Mouse (Mus musculus) intestine, embryonic 15.5 days (tissue): ENCODE data around the gene Cdh19. TPM values are rescaled to one million over a fixed set of nuclear protein-coding genes. Genes with fewer than 3 reads are reported as not detected.

ENCODE experiments used
- ATAC-seq: fragments of 200-750 bp; cut with Nextera tagmentation; 2 replicates; pipeline ENCODE4 v1.8.0; 2017; ENCODE audit warnings: moderate TSS enrichment, moderate library complexity
- H3K27ac ChIP-seq: fragments of 300-500 bp; sonication (generic); 2 replicates; pipeline ENCODE4 v1.5.1; 2015; ENCODE audit warnings: mild to moderate bottlenecking, inconsistent platforms
- H3K27me3 ChIP-seq: fragments of 300-500 bp; sonication (generic); replicated peaks from 2 replicates; pipeline ENCODE4 v1.6.1; 2015; ENCODE audit warnings: inconsistent platforms
- H3K36me3 ChIP-seq: fragments of 300-500 bp; sonication (generic); 2 replicates; pipeline ENCODE4 v1.6.1; 2015; ENCODE audit warnings: inconsistent platforms
- H3K4me1 ChIP-seq: fragments of 300-500 bp; sonication (generic); replicated peaks from 2 replicates; pipeline ENCODE4 v1.6.1; 2015; ENCODE audit warnings: inconsistent platforms
- H3K4me2 ChIP-seq: fragments of 300-500 bp; sonication (generic); replicated peaks from 2 replicates; pipeline ENCODE4 v1.6.1; 2015; ENCODE audit warnings: mild to moderate bottlenecking, inconsistent platforms
- H3K4me3 ChIP-seq: fragments of 300-500 bp; sonication (generic); replicated peaks from 2 replicates; pipeline ENCODE4 v1.5.1; 2015; ENCODE audit warnings: inconsistent platforms
- H3K9ac ChIP-seq: fragments of 300-500 bp; sonication (generic); 2 replicates; pipeline ENCODE4 v1.6.1; 2015; ENCODE audit warnings: inconsistent platforms
- H3K9me3 ChIP-seq: fragments of 300-500 bp; sonication (generic); 2 replicates; pipeline ENCODE4 v1.6.1; 2016; ENCODE audit warnings: inconsistent platforms
- WGBS: fragments of 180-500 bp; shearing (Covaris S2); methylation state at CpG from one replicate; pipeline ENCODE4 v1.1.7; 2015; 5-methylcytosine and 5-hydroxymethylcytosine counted together
- polyA plus RNA-seq: library from polyadenylated mRNA; unstranded; fragments of >200 nt; fragmentation: Nextera tagmentation; extraction: Ambion mirVana; gene quantifications from 2 replicates; pipeline ENCODE4 v1.2.1, GENCODE M21; 2015

The Cdh19 gene
- 1.0 and 1.2 TPM in 2 replicates for polyA plus RNA-seq

- no peak for ATAC-seq
- WGBS, result 59% methylated on average over 2 of the region's 2 CpGs
Observed at GRCm38 (mm10) chr1:110977484-110977883, at the start of gene Cdh19. Cdh19 (minus strand) TSS chr1:110977584.

GRCm38 (mm10) chr1:111020434-111021060, 43.2 kb upstream of the Cdh19 start:
- Histone ChIP-seq H3K4me2 (no peak overlapping the region), H3K9ac (no peak overlapping the region), H3K27me3 (no peaks in the 10 kb centered on the region), H3K4me3 (no peak overlapping the region), H3K4me1 (no peaks in the 10 kb centered on the region), H3K9me3 (no peaks in the 10 kb centered on the region), H3K27ac (no peak overlapping the region), H3K36me3 (no peaks in the 10 kb centered on the region)
- WGBS, result 41% methylated on average over 3 of the region's 3 CpGs
- no peak for ATAC-seq

More at GRCm38 (mm10) chr1:110977484-110977883, at the start of gene Cdh19:
- Histone ChIP-seq H3K27me3 (no peaks in the 10 kb centered on the region), H3K36me3 (no peaks in the 10 kb centered on the region), H3K27ac (no peak within 1 kb of the TSS), H3K9ac (no peak within 1 kb of the TSS), H3K4me2 (no peak within 1 kb of the TSS), H3K4me1 (no peaks in the 10 kb centered on the region), H3K9me3 (no peaks in the 10 kb centered on the region), H3K4me3 (no peak within 1 kb of the TSS)

DNA sequence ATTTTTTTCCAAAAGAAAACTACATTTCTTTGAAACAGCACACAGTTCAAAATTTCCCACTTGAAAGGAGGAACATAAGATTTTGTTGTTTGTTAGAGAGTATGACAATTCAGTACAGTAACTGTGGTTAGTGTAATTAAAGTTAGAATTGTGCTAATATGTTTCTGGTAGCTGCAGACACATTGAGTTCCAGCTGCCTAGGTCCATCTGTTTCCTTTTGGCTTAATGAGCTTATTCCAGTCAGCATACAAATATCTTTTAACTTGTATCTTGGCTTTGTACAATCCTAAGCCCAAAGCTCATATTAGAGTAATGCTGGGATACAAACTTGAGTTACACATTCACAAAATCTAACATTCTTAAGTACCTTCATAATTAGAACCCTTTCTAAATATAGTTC, 40.3 kb upstream of the Cdh19 start:
- Histone ChIP-seq H3K9me3 (no peaks in the 10 kb centered on the region), H3K27ac (no peak overlapping the region), H3K4me1 (no peaks in the 10 kb centered on the region), H3K4me2 (no peak overlapping the region), H3K36me3 (no peaks in the 10 kb centered on the region), H3K4me3 (no peak overlapping the region), H3K27me3 (no peaks in the 10 kb centered on the region), H3K9ac (no peak overlapping the region)
- ATAC-seq, result no peak

DNA sequence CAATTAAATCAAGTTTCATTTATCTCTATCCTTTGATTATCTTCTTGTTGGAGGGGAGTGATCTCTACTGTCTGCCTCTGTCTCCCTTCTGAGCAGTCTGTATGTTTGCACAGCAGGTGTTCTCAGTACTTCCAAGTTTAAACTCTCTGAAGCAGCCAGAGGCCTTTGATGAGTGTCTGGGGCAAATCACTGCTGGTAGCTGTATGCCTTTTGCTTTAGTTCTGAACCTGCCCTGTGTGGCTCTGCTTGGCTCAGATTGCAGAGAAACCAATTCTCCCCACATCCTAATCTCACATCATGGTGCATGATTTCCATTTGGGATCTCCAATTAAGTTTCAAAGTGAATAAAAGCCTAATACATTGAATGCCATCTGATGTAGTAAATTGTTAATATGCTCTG, 12.4 kb upstream of the Cdh19 start:
- H3K4me2 ChIP-seq, result no peak overlapping the region
- H3K4me1 ChIP-seq, result no peaks in the 10 kb centered on the region
- no peaks in the 10 kb centered on the region for H3K36me3 ChIP-seq
- H3K4me3 ChIP-seq, result no peak overlapping the region
- no peak overlapping the region for H3K9ac ChIP-seq
- H3K27ac ChIP-seq, result no peak overlapping the region
- ATAC-seq, result no peak
- no peaks in the 10 kb centered on the region for H3K27me3 ChIP-seq
- H3K9me3 ChIP-seq, result no peaks in the 10 kb centered on the region

DNA sequence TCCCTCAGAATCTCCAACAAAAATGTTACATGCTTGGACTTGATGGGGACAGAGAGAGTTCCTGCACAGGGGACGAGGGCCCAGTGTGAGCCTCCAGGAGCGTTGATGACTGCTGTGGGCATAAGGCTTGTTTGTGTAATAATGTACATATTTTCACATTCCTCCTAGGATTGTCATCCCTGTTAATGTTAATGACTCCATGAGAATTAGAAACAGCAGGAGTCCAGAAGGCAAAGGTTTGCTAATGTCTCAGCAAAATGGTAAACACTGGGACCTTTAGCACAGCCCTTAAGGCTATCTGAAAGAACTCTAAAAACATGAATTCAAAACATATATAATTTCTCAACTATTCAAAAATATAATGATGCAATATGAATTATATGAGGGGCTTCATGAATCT, 8.2 kb downstream of the Cdh19 start:
- H3K27me3 ChIP-seq, result no peaks in the 10 kb centered on the region
- H3K4me1 ChIP-seq, result no peaks in the 10 kb centered on the region
- no peak overlapping the region for H3K9ac ChIP-seq
- H3K4me2 ChIP-seq, result no peak overlapping the region
- no peak for ATAC-seq
- no peak overlapping the region for H3K27ac ChIP-seq
- no peak overlapping the region for H3K4me3 ChIP-seq
- no peaks in the 10 kb centered on the region for H3K9me3 ChIP-seq
- WGBS, result 78% methylated on average over 2 of the region's 2 CpGs
- H3K36me3 ChIP-seq, result no peaks in the 10 kb centered on the region

- H3K27ac ChIP-seq, result no peak overlapping the region
- no peaks in the 10 kb centered on the region for H3K27me3 ChIP-seq
- no peaks in the 10 kb centered on the region for H3K36me3 ChIP-seq
- no peaks in the 10 kb centered on the region for H3K4me1 ChIP-seq
- no peak overlapping the region for H3K4me2 ChIP-seq
- no peak for ATAC-seq
- WGBS, result 92% methylated on average over 1 of the region's 1 CpGs
- H3K9ac ChIP-seq, result no peak overlapping the region
- no peak overlapping the region for H3K4me3 ChIP-seq
- no peaks in the 10 kb centered on the region for H3K9me3 ChIP-seq
Observed at GRCm38 (mm10) chr1:110909752-110910151, 67.6 kb downstream of the Cdh19 start.

GRCm38 (mm10) chr1:110909218-110909617, 68.2 kb downstream of the Cdh19 start:
- Histone ChIP-seq H3K36me3 (no peaks in the 10 kb centered on the region), H3K4me3 (no peak overlapping the region), H3K27me3 (no peaks in the 10 kb centered on the region), H3K9ac (no peak overlapping the region), H3K4me2 (no peak overlapping the region), H3K27ac (no peak overlapping the region), H3K4me1 (no peaks in the 10 kb centered on the region), H3K9me3 (no peaks in the 10 kb centered on the region)
- 58% methylated on average over 1 of the region's 1 CpGs for WGBS
- ATAC-seq, result no peak

GRCm38 (mm10) chr1:110904266-110904665, 73.1 kb downstream of the Cdh19 start:
- Histone ChIP-seq H3K4me2 (no peak overlapping the region), H3K9ac (no peak overlapping the region), H3K27ac (no peak overlapping the region), H3K36me3 (no peaks in the 10 kb centered on the region), H3K4me3 (no peak overlapping the region), H3K4me1 (no peaks in the 10 kb centered on the region), H3K9me3 (no peaks in the 10 kb centered on the region), H3K27me3 (no peaks in the 10 kb centered on the region)
- WGBS, result 75% methylated on average over 2 of the region's 2 CpGs
- ATAC-seq, result no peak
